8 mouse cellular contexts compared by ENCODE assay signal in the genomic region with DNA sequence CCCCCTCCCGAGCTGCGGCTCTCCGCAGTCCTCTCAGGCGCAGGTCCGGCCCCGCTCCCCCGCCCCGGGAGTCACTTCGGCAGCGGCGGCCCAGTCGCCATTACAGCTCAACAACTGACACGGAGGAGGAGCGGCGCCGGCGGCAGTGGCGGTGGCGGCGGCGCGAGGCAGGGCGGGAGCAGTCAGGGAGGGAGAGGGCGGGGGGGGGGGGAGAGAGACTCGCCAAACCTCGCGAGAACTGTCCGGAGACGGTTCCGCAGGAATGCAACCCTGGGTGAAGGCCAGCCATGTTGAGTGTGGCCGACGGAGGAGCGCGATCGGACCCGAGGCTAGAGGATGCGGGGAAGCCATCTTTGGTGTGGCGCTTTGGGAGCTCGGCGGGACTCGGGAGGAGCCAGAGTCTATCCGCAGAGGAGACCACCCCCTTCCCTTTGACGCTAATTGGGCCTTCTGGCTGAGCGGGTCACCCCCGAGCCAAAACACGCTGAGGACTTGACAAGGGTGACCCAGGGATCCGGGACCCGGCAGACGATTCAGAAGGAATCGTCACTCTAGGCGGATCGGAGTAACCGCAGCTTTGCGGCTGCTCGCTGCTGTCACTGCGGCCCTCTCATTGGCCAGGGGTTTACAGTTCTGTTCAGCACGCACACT. TPM values are rescaled to one million over a fixed set of nuclear protein-coding genes. Genes with fewer than 3 reads are reported as not detected.
DNase-seq lines count a peak whose midpoint lies in the region; ATAC-seq and TF ChIP-seq lines count a peak whose summit lies in the region.

A gene (minus strand): TSS at position 188 of the 651 bp plus-strand sequence.

- H3ac ChIP-seq in C2C12 (ENCODE audit: control insufficient read depth, insufficient read length, low read depth) (peak within 1 kb of the TSS; percentile 99), myocyte (ENCODE audit: control insufficient read depth, insufficient read length) (peak within 1 kb of the TSS; percentile 87)

- H3K27me3 ChIP-seq in C2C12 (ENCODE audit: control insufficient read depth, insufficient read depth, insufficient read length) (no peaks in the 10 kb centered on the region), myocyte (ENCODE audit: control insufficient read depth, insufficient read depth, insufficient read length) (peaks cover 5% of the 10 kb centered on the region)
- H3K27me3 ChIP-seq in erythroblast, embryonic 14.5 days (ENCODE audit: control insufficient read depth): no peaks in the 10 kb centered on the region
- no peaks in the 10 kb centered on the region for H3K27me3 ChIP-seq in heart, embryonic 11.5 days (ENCODE audit: control insufficient read depth, insufficient read depth, low read length)
- 0 out of 2 replicates have a peak, but pooled peaks cover 2% of the 10 kb centered on the region for H3K27me3 ChIP-seq in kidney, embryonic 16.5 days (ENCODE audit: insufficient read depth, low read length)
- no peaks in the 10 kb centered on the region for H3K27me3 ChIP-seq in liver, adult 2 months (ENCODE audit: control insufficient read depth, insufficient read depth, low read length)
- H3K27me3 ChIP-seq in splenic B cell, adult 2 months (ENCODE audit: control insufficient read depth, insufficient read depth, low read length, poor library complexity, severe bottlenecking): no peaks in the 10 kb centered on the region

- peak within 1 kb of the TSS; percentile 95 for H3K27ac ChIP-seq in heart, embryonic 11.5 days (ENCODE audit: low read depth, low read length)
- H3K27ac ChIP-seq in kidney, embryonic 16.5 days (ENCODE audit: low read length): peak within 1 kb of the TSS; percentile 92
- H3K27ac ChIP-seq in liver, adult 2 months (replicated peaks; ENCODE audit: insufficient read depth, low read depth, low read length): peak within 1 kb of the TSS; percentile 88

- TF ChIP-seq CTCF in C2C12 (IDR thresholded peaks at IDR 0.05; ENCODE audit: control insufficient read depth, insufficient read depth, insufficient read length): no peak
- TF ChIP-seq CTCF in brain, embryonic 14.5 days (IDR thresholded peaks at IDR 0.05; ENCODE audit: borderline replicate concordance, extremely low read depth, insufficient read depth, insufficient read length): no peak
- no peak for TF ChIP-seq CTCF in liver, adult 2 months (IDR thresholded peaks at IDR 0.05; ENCODE audit: low read depth, low read length)

- TF ChIP-seq POLR2A in brain, embryonic 14.5 days (IDR thresholded peaks at IDR 0.05; ENCODE audit: borderline replicate concordance, extremely low read depth, insufficient read depth, insufficient read length, poor library complexity, severe bottlenecking): peak; percentile 62
- peak; percentile 72 for TF ChIP-seq POLR2A in liver, adult 2 months (IDR thresholded peaks at IDR 0.05; ENCODE audit: extremely low read depth, insufficient read depth, low read length)
- peak; percentile 77 for TF ChIP-seq POLR2A in myocyte (IDR thresholded peaks at IDR 0.05; ENCODE audit: insufficient read length, low read depth)

- H3K9me3 ChIP-seq in erythroblast, embryonic 14.5 days (ENCODE audit: control insufficient read depth, low read length): no peaks in the 10 kb centered on the region
- no peaks in the 10 kb centered on the region for H3K9me3 ChIP-seq in heart, embryonic 11.5 days (replicated peaks; ENCODE audit: control insufficient read depth, low read length)
- H3K9me3 ChIP-seq in kidney, embryonic 16.5 days (ENCODE audit: low read length): no peaks in the 10 kb centered on the region

- H3K36me3 ChIP-seq in C2C12 (ENCODE audit: control insufficient read depth, insufficient read depth) (no peaks in the 10 kb centered on the region), myocyte (ENCODE audit: control insufficient read depth, insufficient read depth) (no peaks in the 10 kb centered on the region)
- H3K36me3 ChIP-seq in erythroblast, embryonic 14.5 days (ENCODE audit: control insufficient read depth): peaks cover 11% of the 10 kb centered on the region
- no peaks in the 10 kb centered on the region for H3K36me3 ChIP-seq in heart, embryonic 11.5 days (ENCODE audit: control insufficient read depth, insufficient read depth, low read length)
- H3K36me3 ChIP-seq in kidney, embryonic 16.5 days (ENCODE audit: insufficient read depth, low read length): no peaks in the 10 kb centered on the region
- H3K36me3 ChIP-seq in liver, adult 2 months (ENCODE audit: control insufficient read depth, insufficient read depth, low read length): no peaks in the 10 kb centered on the region
- H3K36me3 ChIP-seq in splenic B cell, adult 2 months (ENCODE audit: control insufficient read depth, insufficient read depth, low read length, poor library complexity, severe bottlenecking): no peaks in the 10 kb centered on the region

- H3K4me2 ChIP-seq in heart, embryonic 11.5 days: peak within 1 kb of the TSS; percentile 87
- H3K4me2 ChIP-seq in kidney, embryonic 16.5 days (replicated peaks; ENCODE audit: low read depth, low read length): peak within 1 kb of the TSS; percentile 82
- peak within 1 kb of the TSS; percentile 99 for H3K4me2 ChIP-seq in myocyte (ENCODE audit: low read depth)

- H3K9ac ChIP-seq in heart, embryonic 11.5 days (ENCODE audit: low read depth, low read length): peak within 1 kb of the TSS; percentile 99
- H3K9ac ChIP-seq in kidney, embryonic 16.5 days (replicated peaks; ENCODE audit: low read length): peak within 1 kb of the TSS; percentile 98
- peak within 1 kb of the TSS; percentile 98 for H3K9ac ChIP-seq in liver, adult 2 months (ENCODE audit: low read depth, low read length)

- peak; percentile 99 for DNase-seq in brain, embryonic 14.5 days (ENCODE audit: low read depth)
- DNase-seq in liver, adult 2 months (ENCODE audit: extremely low read depth, low read depth, low spot score): peak; percentile 91
- peak; percentile 97 for DNase-seq in splenic B cell, adult 2 months (ENCODE audit: low read depth, low spot score)

- under 1% methylated on average over 53 of the region's 57 CpGs for WGBS in heart, embryonic 11.5 days (ENCODE audit: insufficient replicate concordance)
- WGBS in kidney, embryonic 16.5 days: 0% methylated on average over 45 of the region's 57 CpGs
- WGBS in liver, adult 2 months: 0% methylated on average over 48 of the region's 57 CpGs

- peaks cover 46% of the 10 kb centered on the region for H3K79me2 ChIP-seq in C2C12 (ENCODE audit: control insufficient read depth, insufficient read depth)
- peaks cover 20% of the 10 kb centered on the region; the same call in 1 of the 2 replicates for H3K79me2 ChIP-seq in liver, adult 2 months (ENCODE audit: control insufficient read depth, insufficient read depth, low read length)
- peaks cover 33% of the 10 kb centered on the region for H3K79me2 ChIP-seq in myocyte (ENCODE audit: control insufficient read depth, insufficient read depth)

- peaks cover 24% of the 10 kb centered on the region for H3K79me3 ChIP-seq in C2C12 (ENCODE audit: low read depth)

- H3K4me1 ChIP-seq in erythroblast, embryonic 14.5 days (ENCODE audit: control insufficient read depth): peaks cover 38% of the 10 kb centered on the region
- H3K4me1 ChIP-seq in heart, embryonic 11.5 days (ENCODE audit: control insufficient read depth, insufficient read depth, low read length): no peaks in the 10 kb centered on the region; the same call in 1 of the 2 replicates
- peaks cover 19% of the 10 kb centered on the region for H3K4me1 ChIP-seq in kidney, embryonic 16.5 days (ENCODE audit: insufficient read depth, low read length)
- peaks cover 2% of the 10 kb centered on the region for H3K4me1 ChIP-seq in liver, adult 2 months (ENCODE audit: control insufficient read depth, insufficient read depth, low read length)

- ATAC-seq in heart, embryonic 11.5 days (replicated peaks; ENCODE audit: insufficient number of reproducible peaks, low FRiP score, low TSS enrichment): peak; percentile 98
- ATAC-seq in kidney, embryonic 16.5 days (ENCODE audit: low FRiP score, low TSS enrichment): peak; percentile 99

- H3K4me3 ChIP-seq in C2C12 (ENCODE audit: insufficient read depth, poor library complexity, severe bottlenecking) (peak within 1 kb of the TSS; percentile 84), myocyte (peak within 1 kb of the TSS; percentile 76)
- H3K4me3 ChIP-seq in erythroblast, embryonic 14.5 days (replicated peaks): peak within 1 kb of the TSS; percentile 100
- H3K4me3 ChIP-seq in heart, embryonic 11.5 days (ENCODE audit: low read depth, low read length): peak within 1 kb of the TSS; percentile 96
- H3K4me3 ChIP-seq in kidney, embryonic 16.5 days (ENCODE audit: low read length): peak within 1 kb of the TSS; percentile 98
- peak within 1 kb of the TSS; percentile 78 for H3K4me3 ChIP-seq in liver, adult 2 months (ENCODE audit: insufficient read depth, low read depth, low read length)

TF ChIP-seq in C2C12, 6 proteins besides CTCF, POLR2A, EP300 and RAD21:
- no peak for TF ChIP-seq FOSL1 (IDR thresholded peaks at IDR 0.05; ENCODE audit: insufficient read depth, low read length, poor library complexity, severe bottlenecking)
- TF ChIP-seq MYOG (IDR thresholded peaks at IDR 0.05; ENCODE audit: control insufficient read depth, extremely low read depth, insufficient read length): no peak
- no peak for TF ChIP-seq MAX (IDR thresholded peaks at IDR 0.05)
- TF ChIP-seq MYOD1 (IDR thresholded peaks at IDR 0.05; ENCODE audit: control insufficient read depth, insufficient read length, low read depth): no peak
- TF ChIP-seq USF1 (IDR thresholded peaks at IDR 0.05; ENCODE audit: low read depth): no peak
- TF ChIP-seq CEBPB (IDR thresholded peaks at IDR 0.05; ENCODE audit: low read depth): no peak

TF ChIP-seq in myocyte, 11 proteins besides CTCF, POLR2A, EP300 and RAD21 (continues in another document):
- no peak for TF ChIP-seq SRF (IDR thresholded peaks at IDR 0.05; ENCODE audit: control insufficient read depth, insufficient read length, low read depth)
- no peak for TF ChIP-seq MAX (IDR thresholded peaks at IDR 0.05; ENCODE audit: low read depth)
- TF ChIP-seq E2F4 (IDR thresholded peaks at IDR 0.05; ENCODE audit: insufficient read depth): no peak
- no peak for TF ChIP-seq CEBPB (IDR thresholded peaks at IDR 0.05; ENCODE audit: insufficient read depth, poor library complexity, severe bottlenecking)
- TF ChIP-seq MYOG (IDR thresholded peaks at IDR 0.05; ENCODE audit: control insufficient read depth in 1 of 3, insufficient read depth in 1 of 3, insufficient read length in 2 of 3, low read depth in 2 of 3): peak in 1 of 3 experiments; percentile 42
- no peak for TF ChIP-seq TCF3 (IDR thresholded peaks at IDR 0.05; ENCODE audit: insufficient read length, low read depth)
- peak; percentile 64 for TF ChIP-seq POLR2AphosphoS2 (IDR thresholded peaks at IDR 0.05; ENCODE audit: insufficient read length, low read depth)

RNA-seq across cellular contexts. Expression of the gene that starts here (rescaled TPM):
- polyA plus RNA-seq in C2C12 (2012; fragmentation: generic; extraction: Trizol) (2.0 TPM), myocyte (2012; fragmentation: generic; extraction: Trizol) (3.4 TPM)
- polyA plus RNA-seq in brain, embryonic 14.5 days (2012; rRNA removed): 10.9 and 14.0 TPM in 2 replicates
- 0.15 and 0.38 TPM in 2 replicates for polyA plus RNA-seq in erythroblast, embryonic 14.5 days (2012)
- polyA plus RNA-seq in heart, embryonic 11.5 days (2014; fragmentation: Nextera tagmentation; extraction: Ambion mirVana): 5.3 and 8.5 TPM in 2 replicates
- polyA plus RNA-seq in kidney, embryonic 16.5 days (2015; fragmentation: Nextera tagmentation; extraction: Ambion mirVana): 4.7 and 6.9 TPM in 2 replicates
- total RNA-seq in liver, adult 2 months (2014; rRNA removed): 11.7 and 15.2 TPM in 2 replicates
- polyA plus RNA-seq in liver, adult 2 months (2012; rRNA removed): 2.3 and 2.4 TPM in 2 replicates

Comparison
In these comparisons a context has a peak if more than half of its experiments do, and no peak if none do; other contexts are left out.
1. Peak in every context shown above with its lines: DNase-seq, ATAC-seq, H3K4me3 ChIP-seq and H3K27ac ChIP-seq.